Mouse (Mus musculus) brain, embryonic 14.5 days (tissue): ENCODE measurements around the gene Daglb.

Experiments used
- CTCF ChIP-seq: fragments of 200-500 bp; IDR thresholded peaks from 2 replicates; pipeline ENCODE4 v1.5.1; 2012; ENCODE audit warnings: inconsistent platforms, mild to moderate bottlenecking, moderate library complexity, borderline replicate concordance; ENCODE audit not compliant: insufficient read depth, insufficient read length; ENCODE audit errors: extremely low read depth
- POLR2A ChIP-seq: fragments of 200-500 bp; IDR thresholded peaks from 2 replicates; pipeline ENCODE4 v1.6.1; 2012; ENCODE audit warnings: mild to moderate bottlenecking, inconsistent platforms, borderline replicate concordance; ENCODE audit not compliant: poor library complexity, insufficient read depth, insufficient read length, severe bottlenecking; ENCODE audit errors: extremely low read depth

DNA sequence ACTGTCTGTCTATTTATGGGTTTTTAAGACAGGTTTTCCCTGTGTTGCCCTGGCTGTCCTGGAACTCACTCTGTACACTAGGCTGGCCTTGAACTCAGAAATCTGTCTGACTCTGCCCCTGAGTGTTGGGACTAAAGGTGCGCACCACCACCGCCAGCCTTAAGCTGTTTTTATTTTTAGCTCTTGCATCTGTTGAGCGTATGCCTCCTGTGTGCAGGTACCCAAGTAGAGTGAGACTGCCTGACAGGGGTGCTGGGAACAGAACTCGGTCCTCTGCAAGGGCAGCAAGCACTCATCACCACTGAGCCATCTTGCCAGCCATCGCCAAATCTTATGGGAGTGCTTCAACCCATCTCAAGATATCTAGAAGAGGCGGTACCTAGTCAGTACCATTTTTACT lies 11.6 kb downstream of the Daglb start:
- no peak for TF ChIP-seq CTCF
- TF ChIP-seq POLR2A: no peak
